Mouse (Mus musculus) B cell, adult 67 days (primary cell): ENCODE measurements around the gene Slc26a11. TPM values are rescaled to one million over a fixed set of nuclear protein-coding genes. Genes with fewer than 3 reads are reported as not detected.

Source experiments
- total RNA-seq, 2 experiments: library from RNA; stranded (reverse); gene quantifications; 4 replicates each; pipeline ENCODE4 v1.2.4; 2023

Gene Slc26a11
- 10 to 100 TPM; 26.6 TPM for total RNA-seq

DNA sequence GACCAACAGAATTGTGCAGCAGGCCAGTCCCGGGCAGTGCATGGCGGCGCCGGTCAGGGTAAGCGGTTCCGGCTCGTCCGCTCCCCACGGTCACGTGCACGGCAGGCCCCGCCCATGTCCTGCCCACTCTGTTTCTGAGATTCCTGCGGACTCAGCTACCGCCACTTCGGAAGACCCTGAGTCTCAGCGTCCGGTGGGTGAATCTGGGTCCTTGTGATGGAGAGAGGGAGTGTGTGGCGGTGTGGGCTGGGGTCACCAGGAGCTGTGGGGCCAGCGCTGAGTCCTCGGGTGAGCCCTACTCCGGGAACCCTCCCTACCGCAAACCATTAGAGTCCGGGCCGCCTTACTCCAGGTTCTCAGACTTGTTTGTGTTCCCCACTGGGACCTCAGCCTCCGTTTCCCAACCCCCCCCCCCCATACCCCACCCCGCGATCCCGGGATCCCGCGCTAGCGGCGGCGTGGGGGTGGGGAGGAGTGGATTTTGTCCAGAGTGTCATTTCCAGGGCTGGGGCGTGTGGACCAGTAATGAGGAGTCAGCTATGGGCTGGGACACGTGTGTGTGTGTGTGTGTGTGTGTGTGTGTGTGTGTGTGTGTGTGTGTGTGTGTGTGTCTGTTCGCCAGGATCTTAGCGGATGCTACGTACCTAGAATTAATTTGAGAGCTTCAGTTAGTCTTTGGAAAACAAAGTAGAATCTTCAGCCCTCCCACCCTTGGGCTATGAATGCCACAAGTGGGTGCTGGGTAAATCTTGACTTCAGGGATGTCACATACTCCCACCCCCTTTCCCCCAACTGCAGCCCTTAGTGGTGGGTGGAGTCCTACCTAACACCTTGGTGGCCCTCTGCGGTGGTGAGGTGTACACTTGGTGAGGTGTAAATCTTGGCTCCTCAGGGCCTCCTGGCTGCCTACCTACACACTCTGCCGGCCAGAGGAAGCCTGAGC, at the start of gene Slc26a11, which contains the start of gene Sgsh:
Slc26a11 (plus strand) TSS at position 115 of the 943 bp plus-strand sequence.
Sgsh (minus strand) TSS at position 94 of the 943 bp plus-strand sequence.

GRCm38 (mm10) chr11:119307658-119307867, 47.8 kb upstream of the Slc26a11 start, which contains the start of gene Card14:
TSS of gene Card14 (plus strand) at chr11:119307768.

DNA sequence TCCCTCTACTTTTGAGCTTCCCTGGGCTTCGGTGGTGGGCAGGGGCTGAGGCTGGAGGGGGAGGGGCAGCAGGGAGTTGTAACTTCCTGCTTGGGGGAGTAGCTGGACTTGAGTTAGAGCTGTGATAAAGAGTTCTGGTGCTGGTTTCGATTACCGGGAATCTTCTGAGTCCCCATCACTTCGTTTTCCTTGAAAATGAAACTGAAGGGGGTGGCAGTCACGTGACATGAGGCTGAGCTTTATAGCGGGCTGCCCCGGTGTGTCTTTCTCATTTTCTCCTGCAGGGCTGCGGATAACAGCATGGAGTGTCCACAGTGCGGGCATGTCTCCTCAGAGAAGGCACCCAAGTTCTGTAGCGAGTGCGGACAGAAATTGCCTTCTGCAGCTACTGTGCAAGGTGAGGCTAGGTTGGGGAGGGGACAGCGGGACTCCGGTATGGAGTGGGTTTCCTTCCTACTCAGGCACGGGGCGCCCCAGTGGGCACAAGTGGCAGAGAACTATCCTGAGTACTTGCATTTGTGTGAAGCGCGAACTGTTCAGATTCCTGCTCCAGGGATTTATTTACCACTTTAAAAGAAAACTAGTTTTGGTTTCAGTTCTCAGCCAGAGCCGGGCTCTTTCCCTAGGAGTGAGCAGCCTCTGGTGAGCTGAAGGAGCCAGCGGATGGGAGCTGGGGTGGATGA, 37.6 kb downstream of the Slc26a11 start, which contains the start of gene Rnf213:
Rnf213 (plus strand) TSS at position 301 of the 683 bp plus-strand sequence.

Other genes with a start within 250 kb of the Slc26a11 start
- 1 to 10 TPM in 1 of 2 experiments, not detected in 1; 1.4 TPM for gene Tbc1d16, start 127.1 kb upstream of the Slc26a11 start, total RNA-seq
- under 1 TPM; 0.44 to 0.81 TPM for gene Ccdc40, start 127.0 kb upstream of the Slc26a11 start, total RNA-seq
- gene Gaa, start 87.7 kb upstream of the Slc26a11 start, total RNA-seq, result 10 to 100 TPM; 82.2 to 97.4 TPM
- gene Eif4a3, start 55.5 kb upstream of the Slc26a11 start, total RNA-seq, result 100 to 1,000 TPM; 224 to 227 TPM
- gene Card14, start 47.8 kb upstream of the Slc26a11 start, total RNA-seq, result not detected
- 10 to 100 TPM; 23.8 to 38.0 TPM for gene Sgsh, start within 50 bp of the Slc26a11 start, total RNA-seq
- gene Rnf213, start 37.5 kb downstream of the Slc26a11 start, total RNA-seq, result 100 to 1,000 TPM in 1 of 2 experiments, 10 to 100 TPM in 1; 91.8 to 129 TPM
- gene Endov, start 135.8 kb downstream of the Slc26a11 start, total RNA-seq, result 10 to 100 TPM; 29.8 to 33.3 TPM
- gene Nptx1, start 192.2 kb downstream of the Slc26a11 start, total RNA-seq, result not detected
- 10 to 100 TPM; 65.1 to 67.2 TPM for gene Rptor, start 247.3 kb downstream of the Slc26a11 start, total RNA-seq